Mouse (Mus musculus) CH12.LX (cell line): ENCODE results near the gene Barx2. TPM values are rescaled to one million over a fixed set of nuclear protein-coding genes. Genes with fewer than 3 reads are reported as not detected.

Experiments used
- DNase-seq: peaks from one replicate; pipeline ENCODE4 v3.0.0-alpha.2; 2013; ENCODE audit errors: extremely low read depth
- H3K27ac ChIP-seq: 2 replicates; pipeline ENCODE4 v1.5.1; 2012; ENCODE audit warnings: low read depth, mild to moderate bottlenecking, control low read depth, moderate library complexity; ENCODE audit not compliant: insufficient read depth
- H3K27me3 ChIP-seq: replicated peaks from 2 replicates; pipeline ENCODE3; 2012; ENCODE audit warnings: inconsistent platforms
- H3K36me3 ChIP-seq, 2 experiments: replicated peaks in 1 of 2; 2 replicates each; pipeline versions ENCODE3 to v1.6.1; 2012; ENCODE audit warnings: inconsistent platforms in 1 of 2, low read length in 1 of 2, mild to moderate bottlenecking in 1 of 2, mixed read lengths in 1 of 2, moderate library complexity in 1 of 2; ENCODE audit not compliant: control insufficient read depth in 1 of 2, insufficient read depth in 1 of 2
- H3K4me1 ChIP-seq, 2 experiments: 2 replicates each; pipeline ENCODE4 v1.6.1; 2012; ENCODE audit warnings: inconsistent platforms in 1 of 2, moderate library complexity in 1 of 2; ENCODE audit not compliant: insufficient read depth in 2 of 2, control insufficient read depth in 1 of 2
- H3K4me2 ChIP-seq: 2 replicates; pipeline ENCODE4 v1.6.1; 2012; ENCODE audit warnings: low read depth, mild to moderate bottlenecking, control low read depth; ENCODE audit not compliant: poor library complexity, insufficient read depth, severe bottlenecking
- H3K4me3 ChIP-seq, 3 experiments: fragments of 150-350 bp in 1 of 3; sonication (generic) in 1 of 3; replicated peaks in 1 of 3; 2 replicates each; pipeline versions ENCODE3 to v1.5.1; 2011 to 2012; ENCODE audit warnings: low read depth in 2 of 3, low read length in 2 of 3, mild to moderate bottlenecking in 2 of 3, moderate library complexity in 2 of 3, control low read depth in 1 of 3, improper control_type of control experiment in 1 of 3, inconsistent platforms in 1 of 3, mixed read lengths in 1 of 3; ENCODE audit not compliant: poor library complexity in 1 of 3
- H3K79me2 ChIP-seq: replicated peaks from 2 replicates; pipeline ENCODE4 v1.6.1; 2012; ENCODE audit warnings: mild to moderate bottlenecking, moderate library complexity; ENCODE audit not compliant: control insufficient read depth, poor library complexity, insufficient read depth, severe bottlenecking; ENCODE audit errors: extremely low read depth
- H3K9ac ChIP-seq: 2 replicates; pipeline ENCODE4 v1.6.1; 2012; ENCODE audit warnings: low read depth, mild to moderate bottlenecking, control low read depth, moderate library complexity; ENCODE audit not compliant: insufficient read depth
- H3K9me3 ChIP-seq: replicated peaks from 2 replicates; pipeline ENCODE3; 2012; ENCODE audit warnings: low read length, inconsistent platforms, mixed read lengths
- BHLHE40 ChIP-seq: IDR thresholded peaks from 2 replicates; pipeline ENCODE4 v1.6.1; 2011; ENCODE audit warnings: mild to moderate bottlenecking, low read depth, low read length, improper control_type of control experiment
- CHD2 ChIP-seq: IDR thresholded peaks from 2 replicates; pipeline ENCODE4 v1.6.1; 2011; ENCODE audit warnings: low read length, improper control_type of control experiment
- E2F4 ChIP-seq: IDR thresholded peaks from 2 replicates; pipeline ENCODE4 v1.6.1; 2011; ENCODE audit warnings: low read depth, low read length, improper control_type of control experiment; ENCODE audit not compliant: insufficient replicate concordance
- ELF1 ChIP-seq: IDR thresholded peaks from 2 replicates; pipeline ENCODE4 v1.6.1; 2014; ENCODE audit warnings: low read depth, mild to moderate bottlenecking, inconsistent platforms, low read length, improper control_type of control experiment
- ETS1 ChIP-seq: conservative IDR thresholded peaks from 2 replicates; pipeline ENCODE4 v1.6.1; 2012; ENCODE audit warnings: low read depth, mild to moderate bottlenecking, inconsistent platforms, low read length, improper control_type of control experiment, moderate library complexity
- GABPA ChIP-seq: IDR thresholded peaks from 2 replicates; pipeline ENCODE4 v1.6.1; 2012; ENCODE audit warnings: low read depth, low read length, improper control_type of control experiment, inconsistent platforms; ENCODE audit not compliant: insufficient replicate concordance
- JUND ChIP-seq: conservative IDR thresholded peaks from 2 replicates; pipeline ENCODE4 v1.6.1; 2011; ENCODE audit warnings: low read depth, low read length, improper control_type of control experiment
- MAFK ChIP-seq: IDR thresholded peaks from 2 replicates; pipeline ENCODE4 v1.6.1; 2011; ENCODE audit warnings: low read length, improper control_type of control experiment; ENCODE audit not compliant: insufficient replicate concordance
- MAZ ChIP-seq: IDR thresholded peaks from 2 replicates; pipeline ENCODE4 v1.6.1; 2012; ENCODE audit warnings: low read depth, mild to moderate bottlenecking, inconsistent platforms, low read length, improper control_type of control experiment, moderate library complexity
- MXI1 ChIP-seq: IDR thresholded peaks from 2 replicates; pipeline ENCODE4 v1.6.1; 2011; ENCODE audit warnings: mild to moderate bottlenecking, low read depth, low read length, improper control_type of control experiment
- MYC ChIP-seq: IDR thresholded peaks from 2 replicates; pipeline ENCODE4 v1.6.1; 2011; ENCODE audit warnings: low read depth, mild to moderate bottlenecking, improper control_type of control experiment, low read length
- NELFE ChIP-seq: IDR thresholded peaks from 2 replicates; pipeline ENCODE4 v1.6.1; 2011; ENCODE audit warnings: low read depth, low read length, improper control_type of control experiment
- NRF1 ChIP-seq: IDR thresholded peaks from 2 replicates; pipeline ENCODE4 v1.6.1; 2014; ENCODE audit warnings: low read depth, mild to moderate bottlenecking, inconsistent platforms, low read length, improper control_type of control experiment, moderate library complexity
- POLR2A ChIP-seq: IDR thresholded peaks from 2 replicates; pipeline ENCODE4 v1.6.1; 2011; ENCODE audit warnings: low read depth, mild to moderate bottlenecking, improper control_type of control experiment, low read length
- POLR2AphosphoS2 ChIP-seq: IDR thresholded peaks from 2 replicates; pipeline ENCODE4 v1.6.1; 2011; ENCODE audit warnings: low read depth, low read length, improper control_type of control experiment
- RAD21 ChIP-seq: IDR thresholded peaks from 2 replicates; pipeline ENCODE4 v1.6.1; 2011; ENCODE audit warnings: low read depth, mild to moderate bottlenecking, low read length, improper control_type of control experiment, moderate library complexity
- TBP ChIP-seq: conservative IDR thresholded peaks from 2 replicates; pipeline ENCODE4 v1.6.1; 2011; ENCODE audit warnings: low read depth, low read length, improper control_type of control experiment
- UBTF ChIP-seq: IDR thresholded peaks from 2 replicates; pipeline ENCODE4 v1.6.1; 2012; ENCODE audit warnings: low read depth, mild to moderate bottlenecking, inconsistent platforms, low read length, improper control_type of control experiment, moderate library complexity
- USF1 ChIP-seq: IDR thresholded peaks from 2 replicates; pipeline ENCODE4 v1.6.1; 2014; ENCODE audit warnings: low read depth, mild to moderate bottlenecking, inconsistent platforms, low read length, improper control_type of control experiment
- USF2 ChIP-seq: conservative IDR thresholded peaks from 2 replicates; pipeline ENCODE4 v1.6.1; 2011; ENCODE audit warnings: low read depth, low read length, improper control_type of control experiment
- ZC3H11A ChIP-seq: IDR thresholded peaks from 2 replicates; pipeline ENCODE4 v1.6.1; 2012; ENCODE audit warnings: low read depth, mild to moderate bottlenecking, inconsistent platforms, low read length, improper control_type of control experiment
- ZKSCAN1 ChIP-seq: IDR thresholded peaks from 2 replicates; pipeline ENCODE4 v1.6.1; 2012; ENCODE audit warnings: low read depth, inconsistent platforms, low read length, improper control_type of control experiment, borderline replicate concordance
- ZMIZ1 ChIP-seq: IDR thresholded peaks from 2 replicates; pipeline ENCODE4 v1.6.1; 2012; ENCODE audit warnings: low read depth, mild to moderate bottlenecking, inconsistent platforms, low read length, improper control_type of control experiment
- ZNF384 ChIP-seq: IDR thresholded peaks from 2 replicates; pipeline ENCODE4 v1.6.1; 2012; ENCODE audit warnings: low read depth, low read length, improper control_type of control experiment, inconsistent platforms
- dilution Hi-C: fragments of 300-500 bp; cut with MboI; formaldehyde crosslinking; loops from 2 replicates; pipeline ENCODE4 v1.14.3; 2020; ENCODE audit warnings: low sequenced_read_pairs; ENCODE audit not compliant: extremely low pct_unique_long_range_greater_than_20kb, extremely low pct_ligation_motif_present
- in situ Hi-C: fragments of 300-500 bp; cut with MboI; formaldehyde crosslinking; loops from 3 replicates; pipeline ENCODE4 v1.14.3; 2019; ENCODE audit warnings: low sequenced_read_pairs, low pct_ligation_motif_present, low pct_unique_long_range_greater_than_20kb, mixed read lengths
- polyA plus RNA-seq: library from polyadenylated mRNA; unstranded; fragments of >175 nt; gene quantifications from 2 replicates; pipeline ENCODE4 v1.2.1, GENCODE M21; 2012; ENCODE audit warnings: low read depth; ENCODE audit not compliant: insufficient read length
- total RNA-seq, 2 experiments: library from RNA; depleted of rRNA; stranded (reverse); fragments of 300-350 nt in 1 of 2; fragments of >200 nt in 1 of 2; gene quantifications; 2 replicates each; pipeline ENCODE4 v1.2.3; 2012 to 2014

The Barx2 gene
- total and polyA plus RNA-seq, 3 experiments: not detected

GRCm38 (mm10) chr9:31888333-31888732, 24.9 kb downstream of the Barx2 start:
- no peak overlapping the region for H3K9ac ChIP-seq
- no peaks in the 10 kb centered on the region for H3K79me2 ChIP-seq
- in situ Hi-C loops: no loop called here
- H3K9me3 ChIP-seq: no peaks in the 10 kb centered on the region
- no peak for TF ChIP-seq TBP
- no peak for TF ChIP-seq BHLHE40
- TF ChIP-seq MAZ: no peak
- TF ChIP-seq ZKSCAN1: no peak
- no peak for TF ChIP-seq ZMIZ1
- no peak for TF ChIP-seq CHD2
- TF ChIP-seq USF1: no peak
- TF ChIP-seq MAFK: no peak
- TF ChIP-seq ETS1: no peak
- TF ChIP-seq, all 38 proteins: peak for 0
- Histone ChIP-seq H3K4me2 (no peak overlapping the region), H3K36me3 (no peaks in the 10 kb centered on the region), H3K27me3 (no peaks in the 10 kb centered on the region), H3K4me1 (no peaks in the 10 kb centered on the region), H3K4me3 (no peak overlapping the region), H3K27ac (no peak overlapping the region)
- dilution Hi-C loops: no loop called here
- no peak for DNase-seq

- Histone ChIP-seq H3K4me2 (no peak overlapping the region), H3K27me3 (no peaks in the 10 kb centered on the region), H3K27ac (no peak overlapping the region), H3K4me3 (no peak overlapping the region), H3K4me1 (no peaks in the 10 kb centered on the region), H3K79me2 (no peaks in the 10 kb centered on the region; the same call in 1 of the 2 replicates), H3K9ac (no peak overlapping the region), H3K9me3 (no peaks in the 10 kb centered on the region), H3K36me3 (no peaks in the 10 kb centered on the region)
- dilution Hi-C loops: no loop called here
- in situ Hi-C loops: no loop called here
- TF ChIP-seq ETS1 (no peak), NRF1 (no peak), UBTF (no peak), GABPA (no peak), ZMIZ1 (no peak), USF2 (no peak), POLR2AphosphoS2 (no peak), MYC (no peak), E2F4 (no peak), JUND (no peak), MXI1 (no peak), POLR2A (no peak), ELF1 (no peak), ZC3H11A (no peak), RAD21 (no peak; the same call in 1 of the 2 replicates), USF1 (no peak), ZNF384 (no peak), NELFE (no peak), ZKSCAN1 (no peak)
- DNase-seq: no peak
Observed at GRCm38 (mm10) chr9:31886258-31886657, 27.0 kb downstream of the Barx2 start.
